Mouse (Mus musculus) left cerebral cortex, postnatal 14 days (tissue): ENCODE results near the gene Lats2. TPM values are rescaled to one million over a fixed set of nuclear protein-coding genes. Genes with fewer than 3 reads are reported as not detected.
"Not testable (repeated sequence)": the region's sequence is repeated elsewhere in the genome, so short reads cannot be mapped to it uniquely, and the experiment has no call there.

ENCODE experiments used
- DNase-seq, 2 experiments: peaks; one replicate each; pipeline ENCODE4 v3.0.0; 2021 to 2022; ENCODE audit warnings: low spot score in 2 of 2, mixed read lengths in 1 of 2
- intact Hi-C: fragments of 180-260 bp; cut with DNase I; formaldehyde crosslinking; loops from one replicate; pipeline ENCODE4 v1.15.1; 2025
- total RNA-seq, 2 experiments: library from RNA; stranded (reverse); gene quantifications; 2 replicates each; pipeline ENCODE4 v1.2.3; 2021

Lats2 gene
- total RNA-seq, 2 experiments from 2014 or later: 11.3 to 13.5 TPM

DNA sequence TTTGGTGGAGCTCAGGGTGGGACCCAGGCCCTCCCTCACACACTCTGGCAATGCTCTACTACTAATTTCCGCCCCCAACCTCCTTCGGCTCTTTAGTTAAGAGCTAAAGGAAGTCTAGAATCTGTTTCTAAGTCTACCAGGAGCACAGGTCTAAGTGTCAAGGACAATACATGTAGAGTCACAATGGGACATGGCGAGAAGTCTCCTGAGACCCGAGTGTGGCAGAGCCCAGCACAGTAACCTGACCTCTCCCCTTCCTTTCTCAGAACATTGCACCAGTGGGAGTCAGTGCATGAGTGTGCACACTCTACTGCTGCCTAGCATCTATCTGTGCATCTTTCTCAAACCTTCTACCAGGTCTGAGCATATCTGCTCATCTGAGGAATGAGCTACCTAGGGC, 52.4 kb downstream of the Lats2 start:
- intact Hi-C loops: no loop called here
- DNase-seq: no peak

DNA sequence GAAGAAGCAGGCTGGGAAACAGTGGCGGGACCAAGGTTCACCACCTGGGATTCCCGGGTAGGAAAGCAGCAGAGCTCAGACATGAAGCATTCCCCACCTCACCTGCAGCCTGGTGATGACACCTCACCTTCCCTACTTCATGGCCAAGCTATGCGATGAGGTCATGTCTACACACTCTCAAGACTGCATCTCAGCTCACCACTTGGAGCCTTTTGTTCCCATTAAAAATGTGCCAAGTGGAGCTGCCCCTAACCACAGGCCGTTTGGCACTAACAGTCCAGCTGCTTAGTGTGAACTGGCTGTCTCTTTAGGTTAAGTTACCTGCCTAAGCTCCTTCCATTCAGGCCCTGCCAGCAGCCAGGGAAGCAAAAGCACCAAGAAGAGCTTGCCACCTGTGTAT, 53.1 kb downstream of the Lats2 start:
- no peak for DNase-seq
- intact Hi-C loops: no loop called here

DNA sequence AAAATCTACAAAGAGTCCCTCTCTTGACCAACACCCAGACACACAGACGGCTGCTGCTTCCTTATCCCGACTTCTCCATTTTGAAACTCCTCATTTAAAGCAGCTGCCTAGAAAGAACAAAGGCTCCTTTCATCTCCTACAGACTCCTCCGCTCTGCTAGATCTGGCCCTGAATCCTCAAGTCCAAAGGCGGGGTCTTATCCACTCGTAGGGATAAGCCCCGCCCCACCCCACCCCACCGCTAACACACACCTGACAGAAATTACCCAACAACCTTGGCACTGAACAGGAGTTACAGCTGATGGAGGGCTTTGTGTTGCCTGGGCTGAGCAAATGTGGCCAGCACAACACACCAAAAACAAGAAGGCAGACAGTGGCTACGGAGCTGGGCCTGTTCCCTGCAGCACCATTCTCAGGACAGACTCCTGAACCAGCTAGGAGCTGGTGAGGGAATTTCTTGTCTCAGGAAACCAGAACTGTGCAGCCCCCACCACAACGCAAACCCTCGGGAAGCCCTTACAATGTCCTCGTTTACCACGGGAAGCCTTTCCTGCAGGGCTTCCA, 56.2 kb downstream of the Lats2 start:
- no peak for DNase-seq
- intact Hi-C loops: no loop called here

DNA sequence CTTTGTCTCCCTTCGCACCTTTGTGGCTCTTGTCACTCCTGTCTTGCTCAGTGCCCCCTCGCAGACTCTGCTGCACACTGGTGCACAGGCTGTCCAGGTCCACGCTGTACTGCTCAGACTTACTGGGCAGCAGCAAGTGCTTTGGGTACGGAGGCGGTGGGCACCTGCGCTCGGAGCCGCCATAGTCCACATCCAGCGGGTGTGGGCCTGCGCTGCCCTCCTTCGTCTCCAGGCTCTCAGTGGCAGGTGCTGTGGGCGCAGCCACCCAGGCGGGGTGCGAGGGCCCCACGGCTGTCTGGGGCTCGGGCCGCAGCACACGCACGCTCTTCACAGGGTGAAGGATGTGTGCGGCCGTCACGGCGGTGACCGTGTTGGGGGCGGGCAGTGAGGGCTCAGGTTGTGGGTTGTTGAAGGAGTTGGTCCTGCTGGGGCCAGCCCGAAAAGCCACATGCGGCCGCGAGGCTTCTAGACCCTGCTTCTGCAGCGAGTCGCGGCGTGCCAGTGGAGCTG, 58.7 kb downstream of the Lats2 start:
- intact Hi-C loops: no loop called here
- no peak for DNase-seq

DNA sequence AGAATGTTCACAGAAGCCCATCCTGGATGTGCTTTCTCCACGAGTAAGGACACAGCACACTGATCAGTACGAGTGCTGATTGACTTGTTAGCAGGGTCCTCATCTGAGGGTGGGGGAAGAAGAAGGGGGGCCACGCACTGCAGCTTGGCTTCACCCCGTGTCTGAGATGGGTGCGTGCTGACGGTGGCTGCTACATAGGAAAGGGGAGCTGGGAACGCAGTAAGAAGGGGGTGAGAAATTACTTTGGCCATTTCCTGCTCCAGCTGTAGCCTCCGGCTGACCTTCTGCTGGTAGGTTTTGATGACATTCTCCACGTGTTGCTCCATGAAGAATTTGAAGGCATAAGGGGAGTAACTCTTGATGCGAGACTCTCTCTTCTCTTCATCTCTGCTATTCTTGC, 59.2 kb downstream of the Lats2 start:
- intact Hi-C loops: no loop called here
- no peak for DNase-seq

DNA sequence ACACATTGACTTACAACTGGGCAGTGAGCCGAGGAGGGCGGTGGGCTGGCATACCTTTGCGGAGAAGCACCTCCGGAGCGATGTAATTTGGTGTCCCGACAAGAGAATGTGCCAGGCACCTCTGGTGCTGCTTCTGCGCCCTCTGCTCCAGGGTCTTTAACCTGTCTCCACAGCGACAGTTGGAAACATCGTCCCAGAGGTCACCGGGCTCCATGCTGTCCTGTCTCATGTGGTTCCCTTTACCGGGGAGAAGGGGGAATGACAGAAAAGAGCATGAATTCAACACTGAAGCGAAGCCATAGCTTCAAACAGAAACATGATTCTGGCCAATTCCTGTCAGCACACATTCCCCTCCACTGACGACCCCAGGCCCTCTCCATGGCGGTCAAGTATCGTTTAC, 62.1 kb downstream of the Lats2 start:
- intact Hi-C loops: no loop called here
- no peak for DNase-seq

DNA sequence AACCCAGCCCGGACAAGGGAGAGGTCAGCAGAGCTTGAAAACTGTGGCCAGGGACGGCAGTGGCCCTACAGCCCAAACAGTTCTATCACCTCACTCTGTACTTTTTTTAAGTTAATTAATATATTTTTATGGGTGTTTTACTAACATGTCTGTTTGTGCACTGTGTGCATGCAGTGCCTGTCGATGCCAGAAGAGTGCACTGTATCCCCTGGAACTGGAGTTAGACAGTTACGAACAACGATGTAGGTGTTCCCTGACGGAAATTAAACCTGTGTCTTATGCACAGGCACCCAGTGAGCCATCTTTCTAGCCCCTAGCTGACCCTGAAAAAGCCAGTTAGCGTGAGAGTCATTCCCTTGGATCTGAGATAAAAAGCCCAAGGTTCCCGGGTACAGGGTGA, 62.6 kb downstream of the Lats2 start:
- DNase-seq: no peak
- intact Hi-C loops: no loop called here

DNA sequence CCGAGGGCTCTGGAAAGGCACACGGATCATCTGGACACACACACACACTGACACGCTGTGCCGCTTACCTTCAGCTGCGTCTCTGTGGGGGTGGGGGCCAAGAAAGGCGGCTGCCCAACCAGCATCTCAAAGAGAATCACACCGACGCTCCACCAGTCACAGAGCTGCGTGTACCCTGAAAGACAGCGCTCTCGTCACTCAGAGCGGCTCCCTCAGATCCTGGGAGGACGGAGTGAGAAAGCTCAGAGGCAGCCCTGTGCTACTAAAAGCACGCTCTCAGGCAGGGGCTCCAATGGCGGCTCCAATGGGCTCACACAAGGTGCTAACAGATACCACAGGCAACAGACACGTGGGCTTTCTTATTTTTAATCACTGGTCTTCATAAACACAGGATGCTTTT, 63.9 kb downstream of the Lats2 start:
- intact Hi-C loops: no loop called here

DNA sequence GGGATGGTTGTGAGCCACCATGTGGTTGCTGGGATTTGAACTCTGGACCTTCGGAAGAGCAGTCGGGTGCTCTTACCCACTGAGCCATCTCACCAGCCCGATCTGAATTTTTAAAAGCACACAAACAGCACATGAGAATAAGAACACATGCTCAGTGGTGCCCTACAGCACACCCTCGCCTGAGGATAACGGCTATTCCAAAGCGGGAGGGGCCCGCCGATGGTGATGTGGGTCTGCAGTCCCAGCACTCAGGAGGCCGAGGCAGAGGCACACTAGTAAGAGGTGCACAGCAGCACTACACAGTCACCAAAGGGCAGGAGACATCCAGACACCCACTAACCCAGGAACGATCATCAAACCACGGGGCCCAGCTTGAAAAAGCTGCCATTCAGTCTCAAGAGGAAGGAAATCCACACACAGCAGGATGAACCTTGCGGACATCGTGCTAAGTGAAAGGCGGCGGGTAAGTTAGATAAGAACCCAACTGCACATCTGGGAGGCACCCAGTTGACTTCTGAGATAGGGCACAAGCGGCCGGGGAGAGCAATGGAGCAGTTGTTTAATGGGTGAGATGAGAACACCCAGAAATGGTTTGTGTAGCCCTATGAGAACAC, 65.6 kb downstream of the Lats2 start:
- intact Hi-C loops: no loop called here
- no peak for DNase-seq

More for the DNA sequence above, 63.9 kb downstream of the Lats2 start:
- DNase-seq: no peak

DNA sequence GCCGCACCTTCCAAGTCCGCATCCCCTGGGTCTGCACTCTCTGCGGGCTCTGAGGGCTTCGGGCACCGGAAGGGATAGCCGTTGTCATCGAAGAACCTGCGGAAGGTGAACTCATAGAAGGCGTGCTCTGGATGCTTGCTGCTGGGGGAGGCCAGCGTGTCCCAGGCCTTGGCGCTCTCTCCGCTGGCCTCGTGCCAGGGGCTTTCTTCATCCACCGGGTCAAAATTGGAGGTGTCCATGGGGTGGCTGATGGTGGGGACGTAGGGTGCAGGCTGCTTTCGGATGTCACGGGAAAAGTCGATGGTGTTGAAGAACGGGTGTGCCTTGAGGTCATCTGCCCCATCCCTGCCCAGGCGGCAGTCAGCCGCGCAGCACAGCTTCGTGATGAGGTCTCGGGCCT, 66.9 kb downstream of the Lats2 start:
- DNase-seq: no peak
- intact Hi-C loops: no loop called here

DNA sequence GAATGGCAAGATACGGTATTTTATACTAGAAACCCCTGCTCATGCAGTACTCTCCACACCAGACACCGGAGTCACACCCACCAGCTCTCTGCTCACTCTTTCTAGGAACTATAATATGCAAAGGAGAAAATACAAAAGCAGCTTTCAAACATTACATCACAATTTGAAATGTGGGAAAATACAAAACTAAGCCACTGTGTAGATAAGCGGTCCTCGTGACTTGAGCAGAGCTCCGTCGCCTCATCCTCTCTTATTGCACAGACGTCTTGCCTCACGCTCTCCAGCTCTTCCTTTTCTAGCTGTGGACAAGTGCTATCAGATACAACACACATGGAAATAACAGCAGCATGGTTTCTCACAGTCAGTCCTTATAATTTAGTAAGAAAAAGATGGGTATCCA, 67.5 kb downstream of the Lats2 start:
- DNase-seq: no peak
- intact Hi-C loops: no loop called here

DNA sequence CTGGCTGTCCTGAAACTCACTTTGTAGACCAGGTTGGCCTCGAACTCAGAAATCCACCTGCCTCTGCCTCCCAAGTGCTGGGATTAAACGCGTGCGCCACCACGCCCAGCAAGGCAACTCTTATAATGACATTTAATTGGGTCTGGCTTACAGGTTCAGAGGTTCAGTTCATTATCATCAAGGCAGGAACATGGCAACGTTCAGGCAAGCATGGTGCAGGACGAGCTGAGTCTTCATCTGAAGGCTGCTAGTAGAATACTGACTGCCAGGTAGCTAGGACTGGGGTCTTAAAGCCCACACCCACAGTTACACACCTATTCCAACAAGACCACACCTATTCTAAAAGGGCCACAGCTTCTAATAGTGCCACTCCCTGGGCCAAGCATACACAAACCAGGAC, 70.1 kb downstream of the Lats2 start:
- intact Hi-C loops: loop anchor here (10.0 kb wide), 1 partner anchor 57 kb away; the partner anchor contains the start of gene Gm49361
- DNase-seq: not testable (repeated sequence)

DNA sequence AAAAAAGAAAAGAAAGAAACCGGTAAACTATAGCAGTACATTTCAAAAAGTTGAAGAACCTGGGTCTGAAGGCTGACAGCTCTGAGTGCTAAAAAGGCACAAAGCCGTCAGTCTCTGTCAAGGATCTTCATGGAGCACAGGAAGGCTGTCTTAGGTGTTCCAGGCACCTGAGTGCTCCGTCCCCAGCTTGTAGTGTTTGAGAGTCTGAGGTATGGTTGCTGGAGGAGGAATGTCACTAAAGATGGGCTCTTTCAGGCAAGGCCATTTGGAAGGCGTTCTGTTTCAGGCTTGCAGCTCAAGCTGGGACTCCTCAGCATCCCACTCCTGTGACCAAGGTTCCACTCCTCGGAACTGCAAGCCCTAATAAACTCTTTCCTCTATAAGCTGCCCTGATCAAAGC, 70.7 kb downstream of the Lats2 start:
- no peak for DNase-seq
- intact Hi-C loops: loop anchor here (10.0 kb wide), 1 partner anchor 57 kb away; the partner anchor contains the start of gene Gm49361

DNA sequence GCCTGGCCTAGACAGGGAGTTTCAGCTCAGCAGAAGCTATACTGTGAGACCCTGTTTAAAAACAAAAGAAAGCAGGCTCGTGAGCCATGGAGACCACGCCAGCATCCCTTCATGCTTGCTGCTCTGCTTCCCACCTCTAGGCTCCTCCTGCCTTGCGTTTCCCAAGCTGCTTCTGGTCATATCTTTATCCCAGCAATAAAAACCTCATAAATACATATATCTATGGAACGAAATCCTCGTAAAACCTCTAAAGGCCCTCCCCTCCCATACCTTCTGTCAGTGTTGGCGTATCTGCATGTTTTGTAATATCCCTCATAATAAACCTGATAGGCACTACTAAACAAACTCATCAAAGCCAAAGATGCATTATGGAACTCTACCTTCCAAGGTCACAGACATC, 71.5 kb downstream of the Lats2 start:
- DNase-seq: no peak
- intact Hi-C loops: loop anchor here (10.0 kb wide), 1 partner anchor 58 kb away; the partner anchor contains the start of gene Gm49361

DNA sequence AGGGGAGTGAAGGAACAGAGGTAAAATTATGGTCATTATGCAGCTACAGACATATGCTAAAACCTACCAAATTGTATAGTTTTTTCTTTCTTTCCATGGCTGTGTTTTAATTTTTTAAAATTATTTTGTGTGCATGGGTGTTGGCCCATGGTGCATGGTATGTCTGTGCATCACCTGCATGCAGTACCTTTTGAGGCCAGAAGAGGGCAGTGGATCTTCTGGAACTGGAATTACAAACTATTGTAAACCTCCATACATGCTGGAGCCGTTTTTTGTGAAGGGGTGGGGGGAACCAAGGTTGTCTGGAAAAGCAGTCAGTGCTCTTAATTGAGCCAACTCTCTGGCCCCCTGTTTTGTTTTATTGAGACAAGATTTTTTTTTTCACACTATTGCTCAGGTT, 73.6 kb downstream of the Lats2 start:
- peak; percentile 69 to 76 for DNase-seq
- intact Hi-C loops: loop anchor here (5.0 to 10.0 kb wide), 2 partner anchors 60 to 1428 kb away; partner anchors contain the start of gene Gm49361

DNA sequence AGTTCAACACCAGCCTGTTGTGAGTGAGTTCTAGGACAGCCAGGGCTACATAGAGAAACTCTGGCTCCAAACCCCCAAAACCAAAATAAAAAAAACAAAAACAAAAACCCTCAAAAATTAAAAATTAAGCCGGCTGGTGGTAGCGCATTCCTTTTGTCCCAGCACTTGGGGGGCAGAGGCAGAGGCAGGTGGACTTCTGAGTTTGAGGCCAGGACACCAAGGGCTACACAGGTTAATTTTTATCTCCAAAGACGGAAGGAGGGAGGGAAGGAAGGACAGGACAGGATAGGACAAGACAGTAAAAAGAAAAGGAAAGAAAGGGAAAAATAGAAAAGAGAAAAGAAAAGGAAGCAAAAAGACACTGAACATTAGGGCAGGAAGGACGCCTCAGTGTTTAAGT, 75.4 kb downstream of the Lats2 start:
- no peak for DNase-seq
- intact Hi-C loops: loop anchor here (5.0 to 10.0 kb wide), 2 partner anchors 62 to 1430 kb away; partner anchors contain the start of gene Gm49361

DNA sequence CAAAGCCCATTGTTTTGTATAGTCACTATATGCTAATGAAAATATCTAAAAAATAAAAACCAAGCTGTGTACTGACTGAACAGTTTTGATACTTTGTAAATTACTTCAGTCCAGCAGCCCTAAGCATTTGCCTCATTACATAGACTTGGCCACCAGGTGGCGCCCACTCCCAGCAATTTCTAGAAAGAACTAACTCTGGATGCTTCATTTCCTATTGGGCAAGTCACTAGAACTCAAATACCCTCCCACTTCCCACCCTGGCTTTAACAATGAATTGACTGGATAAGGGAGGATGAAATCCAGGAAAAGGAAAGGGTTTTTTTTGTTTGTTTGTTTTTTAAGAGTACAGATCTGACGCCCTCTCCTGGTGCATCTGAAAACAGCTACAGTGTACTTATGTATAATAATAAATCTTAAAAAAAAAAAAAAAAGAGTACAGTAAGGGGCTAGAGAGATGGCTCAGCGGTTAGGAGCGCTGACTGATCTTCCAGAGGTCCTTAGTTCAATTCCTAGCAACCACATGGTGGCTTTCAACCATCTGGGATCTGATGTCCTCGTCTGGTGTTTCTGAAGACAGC, 78.1 kb downstream of the Lats2 start:
- DNase-seq: peak; percentile 84 to 90
- intact Hi-C loops: loop anchor here (2.0 to 10.0 kb wide), 4 partner anchors 65 to 1432 kb away; partner anchors contain the start of genes Gm49361 and Sap18

DNA sequence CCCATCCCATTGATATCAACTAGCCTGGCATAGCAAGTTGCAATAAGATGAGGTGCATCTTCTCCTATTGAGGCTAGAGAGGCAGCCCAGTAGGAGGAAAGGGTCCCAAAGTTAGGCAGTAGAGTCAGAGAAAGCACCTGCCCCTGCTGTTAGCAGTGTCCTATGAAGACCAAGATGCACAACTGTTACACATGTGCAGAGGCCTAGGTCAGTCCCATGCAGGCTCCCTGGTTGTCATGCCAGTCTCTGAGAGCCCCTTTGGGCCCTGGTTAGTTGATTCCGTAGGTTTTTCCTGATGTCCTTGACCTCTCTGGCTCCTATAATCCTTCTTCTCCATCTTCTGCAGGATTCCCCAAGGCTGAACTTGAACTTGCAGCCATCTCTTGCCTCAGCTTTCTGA, 78.7 kb downstream of the Lats2 start:
- intact Hi-C loops: no loop called here
- DNase-seq: no peak

DNA sequence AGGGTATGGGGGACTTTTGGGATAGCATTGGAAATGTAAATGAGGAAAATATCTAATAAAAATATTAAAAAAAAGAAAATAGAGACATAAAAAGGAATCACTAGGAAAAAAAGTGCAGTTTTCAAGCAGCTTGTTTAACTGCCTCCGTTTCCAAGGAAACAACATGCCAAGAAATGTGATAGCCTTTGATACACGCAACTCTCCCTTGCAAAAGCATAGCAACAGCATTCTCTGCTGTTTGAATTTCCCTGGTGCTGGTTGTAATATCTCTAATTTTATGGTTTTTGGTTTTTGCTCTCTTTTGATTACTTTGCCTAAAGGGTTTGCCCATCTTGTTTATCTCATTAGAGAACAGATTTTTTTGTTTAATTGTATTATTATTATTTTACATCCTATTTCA, 82.7 kb downstream of the Lats2 start:
- no peak for DNase-seq
- intact Hi-C loops: no loop called here

DNA sequence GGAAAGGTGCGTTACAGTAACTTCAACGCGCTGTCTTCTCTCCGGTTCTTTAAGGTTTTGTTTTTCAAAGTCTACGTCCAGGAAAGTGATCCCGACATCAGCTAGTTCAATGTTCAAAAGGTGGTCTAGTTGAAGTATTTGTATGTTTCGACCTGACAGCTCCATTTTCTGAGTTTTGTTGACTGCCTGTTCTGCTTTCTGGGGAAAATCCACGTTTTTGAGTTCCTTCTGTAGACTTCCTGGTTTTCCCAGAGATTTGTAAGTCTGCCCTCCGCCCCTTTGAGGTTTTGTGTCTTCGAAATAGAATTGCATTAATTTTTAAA, 92.6 kb downstream of the Lats2 start:
- intact Hi-C loops: no loop called here
- DNase-seq: no peak
